Mouse (Mus musculus) testis, adult 2 months (tissue): ENCODE measurements around the gene Gm17654.
"Not testable (repeated sequence)": the region's sequence is repeated elsewhere in the genome, so short reads cannot be mapped to it uniquely, and the experiment has no call there.

ENCODE experiments used
- CTCF ChIP-seq: fragments of 200-500 bp; IDR thresholded peaks from 2 replicates; pipeline ENCODE4 v1.5.1; 2012; ENCODE audit warnings: low read depth, mild to moderate bottlenecking, inconsistent platforms, low read length, moderate library complexity; ENCODE audit not compliant: control insufficient read depth, insufficient read depth, insufficient replicate concordance
- POLR2A ChIP-seq: fragments of 200-500 bp; IDR thresholded peaks from 2 replicates; pipeline ENCODE4 v1.6.1; 2012; ENCODE audit warnings: low read depth, mild to moderate bottlenecking, inconsistent platforms, low read length, moderate library complexity; ENCODE audit not compliant: control insufficient read depth

GRCm38 (mm10) chr14:43607913-43608312 is 29.0 kb upstream of the Gm17654 start, which contains the start of gene Gm10375:
- TF ChIP-seq CTCF, POLR2A: not testable (repeated sequence)
